In the genomic region with DNA sequence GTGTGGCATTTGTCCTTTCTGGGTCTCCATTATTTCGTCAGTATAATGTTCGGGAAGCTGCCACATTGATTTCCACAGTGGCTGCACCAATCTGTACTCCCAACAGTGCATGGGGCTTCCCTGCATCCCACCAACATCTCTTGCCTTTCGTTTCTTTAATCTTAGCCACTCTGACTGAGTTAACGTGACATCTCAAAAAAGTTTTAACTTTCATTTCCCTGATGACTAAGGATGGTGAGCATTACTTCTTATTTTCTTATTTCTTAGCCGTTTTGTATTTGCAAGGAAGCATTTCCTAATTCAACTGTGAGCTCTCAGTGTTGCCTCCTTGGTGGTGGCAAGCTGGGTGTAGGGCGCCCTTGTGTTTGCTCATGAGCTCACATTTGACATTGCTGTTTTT, we compare ENCODE assay signal across 24 mouse cellular contexts. TPM values are rescaled to one million over a fixed set of nuclear protein-coding genes. Genes with fewer than 3 reads are reported as not detected.
"Had no signal": no experiment of that assay in that cellular context is flagged by ENCODE, and none has a peak within 500 bp of the region (broad histone marks: within the 10 kb centered on the region; RNA-seq: fewer than 3 reads in every experiment).

No protein-coding gene starts in this region.

- H3K4me1 ChIP-seq: lung, embryonic 15.5 days; neural tube, embryonic 15.5 days had no signal

- DNase-seq: liver, embryonic 13.5 days; lung, adult 2 months; lung, postnatal 14 days; lung, postnatal 36 days; midbrain, embryonic 14.5 days; retina, postnatal 1 day; right cerebral cortex, adult 18-20 months; right cerebral cortex, postnatal 25 days; right cerebral cortex, postnatal 4 days; spleen, adult 18-20 months; thymus, adult 18-20 months; thymus, postnatal 14 days; thymus, postnatal 36 days had no signal

- H3K27ac ChIP-seq: liver, embryonic 13.5 days; liver, embryonic 15.5 days; lung, embryonic 15.5 days; midbrain, embryonic 10.5 days; midbrain, embryonic 12.5 days; neural tube, embryonic 13.5 days; neural tube, embryonic 15.5 days had no signal

- H3K9ac ChIP-seq: liver, embryonic 13.5 days; liver, embryonic 15.5 days; lung, embryonic 15.5 days; midbrain, embryonic 12.5 days; neural tube, embryonic 13.5 days; neural tube, embryonic 15.5 days had no signal

- ATAC-seq: lung, postnatal 0 days; midbrain, embryonic 16.5 days had no signal

- H3K27me3 ChIP-seq: lung, embryonic 15.5 days; neural tube, embryonic 13.5 days; neural tube, embryonic 15.5 days had no signal

- H3K4me3 ChIP-seq: liver, embryonic 13.5 days; liver, embryonic 15.5 days; lung, embryonic 15.5 days; midbrain, embryonic 10.5 days; midbrain, embryonic 12.5 days; neural tube, embryonic 13.5 days; neural tube, embryonic 15.5 days had no signal

- H3K4me2 ChIP-seq: liver, embryonic 13.5 days; liver, embryonic 15.5 days; lung, embryonic 15.5 days; midbrain, embryonic 12.5 days; neural tube, embryonic 13.5 days; neural tube, embryonic 15.5 days had no signal

- H3K9me3 ChIP-seq: liver, embryonic 13.5 days; liver, embryonic 15.5 days; lung, embryonic 15.5 days; midbrain, embryonic 10.5 days; midbrain, embryonic 12.5 days; neural tube, embryonic 13.5 days; neural tube, embryonic 15.5 days had no signal

- H3K36me3 ChIP-seq: liver, embryonic 13.5 days; liver, embryonic 15.5 days; lung, embryonic 15.5 days; midbrain, embryonic 10.5 days; midbrain, embryonic 12.5 days; neural tube, embryonic 13.5 days; neural tube, embryonic 15.5 days had no signal

RNA-seq across cellular contexts. Expression of a gene that starts 59.1 kb away (rescaled TPM):
- total RNA-seq: megakaryocyte-erythroid progenitor cell, adult 5-6 weeks; monocyte, adult 5-6 weeks had no signal
- polyA plus RNA-seq: liver, embryonic 15.5 days; neural tube, embryonic 13.5 days; small intestine, adult 2 months had no signal
